Mouse (Mus musculus) heart, embryonic 10.5 days (tissue): ENCODE measurements around the gene Spi1. TPM values are rescaled to one million over a fixed set of nuclear protein-coding genes. Genes with fewer than 3 reads are reported as not detected.

ENCODE experiments used
- DNase-seq: peaks from one replicate; pipeline ENCODE4 v3.0.0-alpha.2; 2017; ENCODE audit warnings: low spot score
- H3K27ac ChIP-seq: fragments of 300-500 bp; sonication (generic); 2 replicates; pipeline ENCODE4 v1.5.1; 2016; ENCODE audit warnings: mild to moderate bottlenecking
- H3K27me3 ChIP-seq: fragments of 300-500 bp; sonication (generic); 2 replicates; pipeline ENCODE4 v1.6.1; 2016; ENCODE audit warnings: mild to moderate bottlenecking; ENCODE audit not compliant: poor library complexity, insufficient read depth, severe bottlenecking
- H3K36me3 ChIP-seq: fragments of 300-500 bp; sonication (generic); 2 replicates; pipeline ENCODE4 v1.6.1; 2016; ENCODE audit warnings: mild to moderate bottlenecking, moderate library complexity
- H3K4me1 ChIP-seq: fragments of 300-500 bp; sonication (generic); 2 replicates; pipeline ENCODE4 v1.6.1; 2016; ENCODE audit warnings: mild to moderate bottlenecking
- H3K4me3 ChIP-seq: fragments of 300-500 bp; sonication (generic); 2 replicates; pipeline ENCODE4 v1.5.1; 2016; ENCODE audit warnings: mild to moderate bottlenecking, moderate library complexity
- H3K9me3 ChIP-seq: fragments of 300-500 bp; sonication (generic); 2 replicates; pipeline ENCODE4 v1.6.1; 2016; ENCODE audit warnings: mild to moderate bottlenecking, moderate library complexity
- WGBS: fragments of 180-500 bp; shearing (Covaris S2); methylation state at CpG from one replicate; pipeline ENCODE4 v1.1.7; 2016; 5-methylcytosine and 5-hydroxymethylcytosine counted together
- polyA plus RNA-seq: library from polyadenylated mRNA; unstranded; fragments of >200 nt; fragmentation: Nextera tagmentation; extraction: Ambion mirVana; gene quantifications from 2 replicates; pipeline ENCODE4 v1.2.1, GENCODE M21; 2016

The Spi1 gene
- polyA plus RNA-seq, 1 experiment from 2014 or later = 4.1 TPM

- Histone ChIP-seq H3K4me3 (no peak overlapping the region), H3K4me1 (peaks cover 16% of the 10 kb centered on the region), H3K36me3 (no peaks in the 10 kb centered on the region), H3K27ac (no peak overlapping the region), H3K27me3 (peaks cover 9% of the 10 kb centered on the region; the same call in 1 of the 2 replicates), H3K9me3 (no peaks in the 10 kb centered on the region)
- WGBS = 77% methylated on average over 9 of the region's 9 CpGs
- no peak for DNase-seq
These were observed 4.4 kb downstream of the Spi1 start for GRCm38 (mm10) chr2:91086392-91087237.

- DNase-seq = no peak
- peaks cover 16% of the 10 kb centered on the region for H3K4me1 ChIP-seq
- 82% methylated on average over 9 of the region's 9 CpGs for WGBS
These were observed 5.3 kb downstream of the Spi1 start for GRCm38 (mm10) chr2:91087453-91087852.

GRCm38 (mm10) chr2:91088987-91089386, 6.8 kb downstream of the Spi1 start:
- Histone ChIP-seq H3K36me3 (no peaks in the 10 kb centered on the region), H3K4me3 (no peak overlapping the region), H3K4me1 (0 out of 2 replicates have a peak, but pooled peaks cover 3% of the 10 kb centered on the region), H3K27me3 (peaks cover 10% of the 10 kb centered on the region; the same call in 1 of the 2 replicates), H3K27ac (no peak overlapping the region), H3K9me3 (no peaks in the 10 kb centered on the region)
- DNase-seq = no peak
- 79% methylated on average over 9 of the region's 9 CpGs for WGBS

More at GRCm38 (mm10) chr2:91087453-91087852, 5.3 kb downstream of the Spi1 start:
- Histone ChIP-seq H3K27me3 (peaks cover 9% of the 10 kb centered on the region; the same call in 1 of the 2 replicates), H3K27ac (no peak overlapping the region), H3K9me3 (no peaks in the 10 kb centered on the region), H3K36me3 (no peaks in the 10 kb centered on the region), H3K4me3 (no peak overlapping the region)

GRCm38 (mm10) chr2:91090208-91090607, 8.0 kb downstream of the Spi1 start:
- Histone ChIP-seq H3K27ac (no peak overlapping the region), H3K4me1 (0 out of 2 replicates have a peak, but pooled peaks cover 3% of the 10 kb centered on the region), H3K4me3 (no peak overlapping the region), H3K36me3 (no peaks in the 10 kb centered on the region), H3K27me3 (peaks cover 14% of the 10 kb centered on the region; the same call in 1 of the 2 replicates), H3K9me3 (no peaks in the 10 kb centered on the region)
- DNase-seq = no peak
- WGBS = 79% methylated on average over 6 of the region's 6 CpGs

- no peaks in the 10 kb centered on the region for H3K36me3 ChIP-seq
- DNase-seq = no peak
- H3K4me3 ChIP-seq = no peak overlapping the region
- no peak overlapping the region for H3K27ac ChIP-seq
- no peaks in the 10 kb centered on the region for H3K9me3 ChIP-seq
- peaks cover 3% of the 10 kb centered on the region; the same call in 1 of the 2 replicates for H3K4me1 ChIP-seq
- WGBS = 71% methylated on average over 6 of the region's 6 CpGs
- H3K27me3 ChIP-seq = peaks cover 14% of the 10 kb centered on the region; the same call in 1 of the 2 replicates
These were observed 8.6 kb downstream of the Spi1 start for GRCm38 (mm10) chr2:91090827-91091226.

GRCm38 (mm10) chr2:91096524-91096923, 14.3 kb downstream of the Spi1 start:
- DNase-seq = no peak
- H3K27me3 ChIP-seq = 0 out of 2 replicates have a peak, but pooled peaks cover 5% of the 10 kb centered on the region
- peaks cover 15% of the 10 kb centered on the region for H3K4me1 ChIP-seq
- no peaks in the 10 kb centered on the region for H3K36me3 ChIP-seq
- H3K4me3 ChIP-seq = no peak overlapping the region
- WGBS = 55% methylated on average over 14 of the region's 14 CpGs
- peak overlapping the region; percentile 69 for H3K27ac ChIP-seq
- H3K9me3 ChIP-seq = no peaks in the 10 kb centered on the region

GRCm38 (mm10) chr2:91097015-91097414, 14.8 kb downstream of the Spi1 start:
- peak overlapping the region; percentile 69 for H3K27ac ChIP-seq
- DNase-seq = no peak
- 0 out of 2 replicates have a peak, but pooled peaks cover 5% of the 10 kb centered on the region for H3K27me3 ChIP-seq
- H3K36me3 ChIP-seq = no peaks in the 10 kb centered on the region
- whole genome bisulfite sequencing = 61% methylated on average over 10 of the region's 10 CpGs
- peaks cover 15% of the 10 kb centered on the region for H3K4me1 ChIP-seq
- H3K4me3 ChIP-seq = 0 out of 2 replicates have a peak overlapping the region, but pooled peaks have one; percentile 22
- no peaks in the 10 kb centered on the region for H3K9me3 ChIP-seq

- Histone ChIP-seq H3K27me3 (0 out of 2 replicates have a peak, but pooled peaks cover 5% of the 10 kb centered on the region), H3K27ac (no peak overlapping the region), H3K36me3 (no peaks in the 10 kb centered on the region), H3K4me1 (peaks cover 15% of the 10 kb centered on the region), H3K4me3 (no peak overlapping the region), H3K9me3 (no peaks in the 10 kb centered on the region)
- 80% methylated on average over 2 of the region's 2 CpGs for whole genome bisulfite sequencing
- no peak for DNase-seq
These were observed 16.0 kb downstream of the Spi1 start for GRCm38 (mm10) chr2:91098156-91098555.

GRCm38 (mm10) chr2:91101124-91101740, 19.0 kb downstream of the Spi1 start:
- no peaks in the 10 kb centered on the region for H3K9me3 ChIP-seq
- H3K27me3 ChIP-seq = no peaks in the 10 kb centered on the region
- H3K36me3 ChIP-seq = no peaks in the 10 kb centered on the region
- WGBS = 7% methylated on average over 7 of the region's 7 CpGs
- H3K4me3 ChIP-seq = no peak overlapping the region
- DNase-seq = peak; percentile 94
- H3K4me1 ChIP-seq = peaks cover 15% of the 10 kb centered on the region
- peak overlapping the region; percentile 11; the same call in 1 of the 2 replicates for H3K27ac ChIP-seq

- no peak for DNase-seq
- H3K27ac ChIP-seq = no peak overlapping the region
- peaks cover 10% of the 10 kb centered on the region for H3K4me1 ChIP-seq
- H3K36me3 ChIP-seq = no peaks in the 10 kb centered on the region
- H3K9me3 ChIP-seq = no peaks in the 10 kb centered on the region
- WGBS = 67% methylated on average over 3 of the region's 3 CpGs
- H3K4me3 ChIP-seq = no peak overlapping the region
- no peaks in the 10 kb centered on the region for H3K27me3 ChIP-seq
These were observed 26.0 kb downstream of the Spi1 start for GRCm38 (mm10) chr2:91108156-91108555.

GRCm38 (mm10) chr2:91109241-91109640, 27.1 kb downstream of the Spi1 start:
- H3K27me3 ChIP-seq = no peaks in the 10 kb centered on the region
- H3K4me3 ChIP-seq = no peak overlapping the region
- H3K9me3 ChIP-seq = no peaks in the 10 kb centered on the region
- H3K4me1 ChIP-seq = peaks cover 13% of the 10 kb centered on the region
- 85% methylated on average over 5 of the region's 5 CpGs for WGBS
- H3K27ac ChIP-seq = no peak overlapping the region
- DNase-seq = no peak
- no peaks in the 10 kb centered on the region for H3K36me3 ChIP-seq

- H3K4me1 ChIP-seq = peaks cover 13% of the 10 kb centered on the region
- no peaks in the 10 kb centered on the region for H3K9me3 ChIP-seq
- DNase-seq = no peak
- 82% methylated on average over 5 of the region's 5 CpGs for WGBS
- H3K27ac ChIP-seq = no peak overlapping the region
- H3K4me3 ChIP-seq = no peak overlapping the region
- H3K36me3 ChIP-seq = no peaks in the 10 kb centered on the region
- no peaks in the 10 kb centered on the region for H3K27me3 ChIP-seq
These were observed 27.7 kb downstream of the Spi1 start for GRCm38 (mm10) chr2:91109807-91110385.

- WGBS = 75% methylated on average over 6 of the region's 6 CpGs
- H3K36me3 ChIP-seq = no peaks in the 10 kb centered on the region
- peaks cover 16% of the 10 kb centered on the region for H3K4me1 ChIP-seq
- no peak overlapping the region for H3K27ac ChIP-seq
- DNase-seq = no peak
- no peaks in the 10 kb centered on the region for H3K27me3 ChIP-seq
- H3K4me3 ChIP-seq = no peak overlapping the region
- no peaks in the 10 kb centered on the region for H3K9me3 ChIP-seq
These were observed 28.2 kb downstream of the Spi1 start for GRCm38 (mm10) chr2:91110429-91110828.
